Mouse (Mus musculus) lung, embryonic 15.5 days (tissue): Measurements from ENCODE around the gene Wwc2. TPM values are rescaled to one million over a fixed set of nuclear protein-coding genes. Genes with fewer than 3 reads are reported as not detected.

Experiments used
- ATAC-seq: fragments of 200-750 bp; cut with Nextera tagmentation; 2 replicates; pipeline ENCODE4 v1.8.0; 2017; ENCODE audit warnings: moderate number of reproducible peaks, borderline replicate concordance; ENCODE audit not compliant: low FRiP score, low TSS enrichment; ENCODE audit errors: extremely low read depth
- H3K27ac ChIP-seq: fragments of 300-500 bp; sonication (generic); 2 replicates; pipeline ENCODE4 v1.5.1; 2015; ENCODE audit warnings: moderate library complexity, mild to moderate bottlenecking, inconsistent platforms
- H3K27me3 ChIP-seq: fragments of 300-500 bp; sonication (generic); 2 replicates; pipeline ENCODE4 v1.6.1; 2015; ENCODE audit warnings: inconsistent platforms
- H3K36me3 ChIP-seq: fragments of 300-500 bp; sonication (generic); 2 replicates; pipeline ENCODE4 v1.6.1; 2015; ENCODE audit warnings: inconsistent platforms
- H3K4me1 ChIP-seq: fragments of 300-500 bp; sonication (generic); 2 replicates; pipeline ENCODE4 v1.6.1; 2015; ENCODE audit warnings: inconsistent platforms
- H3K4me2 ChIP-seq: fragments of 300-500 bp; sonication (generic); 2 replicates; pipeline ENCODE4 v1.6.1; 2015; ENCODE audit warnings: inconsistent platforms, mild to moderate bottlenecking, moderate library complexity
- H3K4me3 ChIP-seq: fragments of 300-500 bp; sonication (generic); 2 replicates; pipeline ENCODE4 v1.5.1; 2015; ENCODE audit warnings: mild to moderate bottlenecking, inconsistent platforms
- H3K9ac ChIP-seq: fragments of 300-500 bp; sonication (generic); 2 replicates; pipeline ENCODE4 v1.6.1; 2015; ENCODE audit warnings: inconsistent platforms
- H3K9me3 ChIP-seq: fragments of 300-500 bp; sonication (generic); 2 replicates; pipeline ENCODE4 v1.6.1; 2016; ENCODE audit warnings: inconsistent platforms
- WGBS: fragments of 180-500 bp; shearing (Covaris S2); methylation state at CpG from one replicate; pipeline ENCODE4 v1.1.7; 2015; 5-methylcytosine and 5-hydroxymethylcytosine counted together
- polyA plus RNA-seq: library from polyadenylated mRNA; unstranded; fragments of >200 nt; fragmentation: Nextera tagmentation; extraction: Ambion mirVana; gene quantifications from 2 replicates; pipeline ENCODE4 v1.2.1, GENCODE M21; 2015

Wwc2 gene
- 13.0 and 13.9 TPM in 2 replicates for polyA plus RNA-seq

DNA sequence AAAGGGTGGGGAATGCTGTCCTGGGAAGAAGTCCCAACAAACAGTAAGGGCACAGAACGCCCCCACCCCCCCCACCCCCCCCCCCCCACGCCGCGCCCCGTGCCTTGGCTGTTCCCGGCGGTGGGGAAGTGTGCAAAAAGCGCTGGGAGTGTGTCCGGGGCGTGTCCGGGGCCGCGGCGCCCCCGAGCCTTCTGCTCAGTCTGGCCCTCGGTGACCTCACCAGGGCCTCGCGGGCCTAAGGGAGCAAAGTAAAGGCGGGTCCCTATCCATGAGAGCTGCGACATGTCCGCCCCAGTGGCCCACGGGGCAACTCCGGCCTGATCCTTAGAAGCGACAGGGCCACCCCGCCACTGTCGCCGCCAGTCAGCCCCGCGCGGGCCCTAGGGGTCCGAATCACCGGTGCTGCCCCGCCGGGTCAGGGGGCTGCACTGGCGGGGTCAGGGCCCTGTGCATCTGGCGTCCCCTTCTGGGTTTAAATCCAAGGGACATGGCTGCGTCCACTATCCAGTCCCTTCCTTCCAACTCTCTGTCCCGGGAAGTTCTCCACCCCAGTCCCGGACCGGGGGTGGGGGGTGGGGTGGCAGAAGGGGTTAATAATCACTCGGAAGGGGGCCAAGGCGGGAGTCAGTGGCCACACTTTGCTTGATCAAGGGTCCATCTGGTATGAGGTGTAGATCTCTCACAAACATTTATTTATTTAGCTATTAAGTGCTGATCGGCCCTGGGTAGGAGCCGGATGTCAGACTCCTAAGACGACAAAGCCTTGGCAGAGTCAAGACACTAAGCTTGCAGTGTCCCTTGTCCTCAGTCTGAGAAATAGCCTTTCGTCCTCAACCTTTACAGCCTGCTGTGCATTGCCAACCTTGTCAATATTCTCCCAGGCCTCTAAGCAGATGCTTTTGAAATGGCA, at the start of gene Wwc2:
TSS of gene Wwc2 (minus strand) at position 14 of the 910 bp plus-strand sequence.
- H3K9me3 ChIP-seq = no peaks in the 10 kb centered on the region
- H3K4me2 ChIP-seq = peak within 1 kb of the TSS; percentile 85
- peak within 1 kb of the TSS; percentile 97 for H3K9ac ChIP-seq
- peak within 1 kb of the TSS; percentile 99 for H3K27ac ChIP-seq
- no peaks in the 10 kb centered on the region for H3K27me3 ChIP-seq
- under 1% methylated on average over 40 of the region's 46 CpGs for WGBS
- peaks cover 55% of the 10 kb centered on the region for H3K4me1 ChIP-seq
- ATAC-seq = peak; percentile 69
- H3K36me3 ChIP-seq = no peaks in the 10 kb centered on the region
- peak within 1 kb of the TSS; percentile 79 for H3K4me3 ChIP-seq

DNA sequence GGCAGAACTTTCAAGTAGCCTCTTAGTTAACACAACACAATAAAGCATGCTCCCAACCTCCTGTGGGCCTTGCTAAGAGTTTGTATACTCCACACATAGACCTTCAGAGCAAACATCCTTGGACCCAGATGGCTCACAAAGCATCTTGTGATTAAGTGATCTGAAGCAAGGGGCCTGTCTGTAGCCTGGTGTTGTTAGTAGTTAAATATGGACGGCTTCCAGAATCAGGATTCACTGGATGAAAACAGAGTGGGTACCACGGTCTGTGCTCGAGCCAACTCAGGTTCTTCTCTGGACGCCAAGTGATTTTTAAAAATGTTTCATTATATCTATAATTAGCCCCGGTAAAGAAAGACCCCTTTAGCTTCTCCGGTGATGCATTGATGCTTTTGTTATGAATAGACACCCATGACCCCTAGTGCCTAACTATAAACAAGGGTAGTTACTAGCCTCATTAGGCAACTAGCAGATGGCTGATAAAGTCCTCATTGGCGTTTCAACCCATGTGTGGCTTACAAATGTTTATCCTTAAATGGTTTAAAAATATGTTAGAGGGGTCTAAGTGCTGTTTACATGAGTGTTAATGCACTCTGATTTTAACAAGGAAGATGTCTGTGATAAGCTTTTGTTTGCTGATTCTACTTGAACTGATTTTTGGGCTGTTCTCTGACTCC, 47.7 kb upstream of the Wwc2 start:
- no peak overlapping the region for H3K27ac ChIP-seq
- H3K36me3 ChIP-seq = no peaks in the 10 kb centered on the region
- no peaks in the 10 kb centered on the region for H3K27me3 ChIP-seq
- no peaks in the 10 kb centered on the region for H3K9me3 ChIP-seq
- ATAC-seq = no peak
- 37% methylated on average over 7 of the region's 7 CpGs for WGBS
- no peak overlapping the region for H3K4me2 ChIP-seq
- H3K4me1 ChIP-seq = no peaks in the 10 kb centered on the region
- H3K9ac ChIP-seq = no peak overlapping the region
- no peak overlapping the region for H3K4me3 ChIP-seq

DNA sequence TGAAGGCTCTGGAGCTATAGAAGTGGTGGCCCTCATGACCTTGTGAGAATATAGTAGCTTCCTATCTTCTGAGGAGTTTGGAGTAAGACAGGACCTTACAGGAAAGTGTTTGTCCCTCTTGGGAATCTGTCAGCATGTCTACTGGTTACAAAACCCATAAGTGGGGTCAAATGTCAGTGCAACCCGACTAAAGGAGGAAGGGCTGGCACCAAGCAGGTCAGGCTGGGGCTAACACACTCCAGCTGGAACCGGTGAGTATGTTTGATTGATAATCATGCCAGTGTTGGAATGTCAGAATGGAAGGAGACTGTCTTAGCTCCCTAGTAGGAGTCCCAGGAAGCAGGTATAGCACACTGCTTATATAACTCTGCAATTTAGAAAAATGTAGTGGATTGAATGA, 41.3 kb upstream of the Wwc2 start:
- no peak overlapping the region for H3K9ac ChIP-seq
- no peaks in the 10 kb centered on the region for H3K4me1 ChIP-seq
- no peaks in the 10 kb centered on the region for H3K27me3 ChIP-seq
- H3K4me2 ChIP-seq = no peak overlapping the region
- H3K9me3 ChIP-seq = no peaks in the 10 kb centered on the region
- no peak overlapping the region for H3K4me3 ChIP-seq
- H3K27ac ChIP-seq = no peak overlapping the region
- 7% methylated on average over 2 of the region's 2 CpGs for WGBS
- H3K36me3 ChIP-seq = no peaks in the 10 kb centered on the region
- ATAC-seq = no peak

DNA sequence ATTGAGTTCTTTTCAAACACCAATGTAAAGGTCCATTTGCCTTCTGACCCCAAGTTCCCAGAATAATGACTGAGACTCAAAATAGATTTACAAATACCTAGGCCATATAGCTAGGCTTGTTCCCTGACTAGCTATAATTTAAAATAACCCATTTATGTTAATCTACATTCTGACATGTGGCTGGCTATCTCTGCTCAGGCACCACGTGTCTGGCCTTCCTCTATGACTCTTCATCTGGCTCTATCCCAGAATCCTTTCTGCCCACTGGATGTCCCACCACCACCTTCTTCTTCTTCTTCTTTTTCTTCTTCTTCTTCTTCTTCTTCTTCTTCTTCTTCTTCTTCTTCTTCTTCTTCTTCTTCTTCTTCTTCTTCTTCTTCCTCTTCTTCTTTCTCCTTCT, 39.9 kb upstream of the Wwc2 start:
- H3K36me3 ChIP-seq = no peaks in the 10 kb centered on the region
- H3K27me3 ChIP-seq = no peaks in the 10 kb centered on the region
- no peak overlapping the region for H3K4me3 ChIP-seq
- H3K27ac ChIP-seq = no peak overlapping the region
- H3K9ac ChIP-seq = no peak overlapping the region
- no peak for ATAC-seq
- H3K9me3 ChIP-seq = no peaks in the 10 kb centered on the region
- H3K4me1 ChIP-seq = no peaks in the 10 kb centered on the region
- 69% methylated on average over 1 of the region's 1 CpGs for WGBS
- H3K4me2 ChIP-seq = no peak overlapping the region

DNA sequence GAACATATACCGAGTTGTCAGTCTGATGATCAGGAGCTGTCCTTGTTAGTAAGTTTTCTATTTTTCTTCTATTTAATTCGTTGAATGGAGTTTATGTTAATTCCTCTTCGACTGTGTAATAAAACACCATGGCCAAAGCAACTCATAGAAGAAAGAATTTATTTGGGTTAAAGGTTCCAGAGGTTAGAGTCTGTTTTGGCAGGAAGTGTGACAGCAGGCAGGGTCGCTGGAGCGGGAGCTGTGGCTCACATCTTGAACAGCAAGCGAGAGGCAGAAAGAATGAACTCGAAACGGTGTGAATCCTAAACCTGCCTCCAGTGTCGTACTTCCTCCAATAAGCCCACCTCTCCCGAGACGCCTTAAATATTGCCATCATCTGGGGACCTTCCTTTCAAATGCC, 36.1 kb upstream of the Wwc2 start:
- Histone ChIP-seq H3K4me3 (no peak overlapping the region), H3K4me1 (no peaks in the 10 kb centered on the region), H3K27ac (no peak overlapping the region), H3K9ac (no peak overlapping the region), H3K36me3 (no peaks in the 10 kb centered on the region), H3K9me3 (no peaks in the 10 kb centered on the region), H3K4me2 (no peak overlapping the region), H3K27me3 (no peaks in the 10 kb centered on the region)
- WGBS = 61% methylated on average over 11 of the region's 11 CpGs
- ATAC-seq = no peak

DNA sequence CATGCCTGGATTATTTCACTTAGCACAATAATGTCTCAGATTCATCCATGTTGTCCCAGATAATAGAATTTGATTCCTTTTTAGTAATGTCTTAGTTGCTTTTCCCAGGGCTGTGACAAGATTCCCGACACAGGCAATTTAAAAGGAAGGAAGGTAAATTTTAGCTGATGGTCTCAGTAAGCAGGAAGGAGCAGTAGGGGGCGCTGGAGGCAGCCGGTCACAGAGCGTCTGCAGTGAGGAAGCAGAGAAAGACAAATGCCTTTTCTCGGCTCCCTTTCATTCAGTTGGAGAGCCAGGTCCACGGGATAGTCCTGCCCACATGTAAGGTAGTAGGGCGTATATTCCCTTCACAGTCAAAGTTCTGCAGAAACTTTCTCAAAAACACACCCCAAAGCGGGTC, 32.5 kb upstream of the Wwc2 start:
- Histone ChIP-seq H3K27me3 (no peaks in the 10 kb centered on the region), H3K9me3 (no peaks in the 10 kb centered on the region), H3K4me1 (no peaks in the 10 kb centered on the region), H3K36me3 (no peaks in the 10 kb centered on the region), H3K4me3 (no peak overlapping the region), H3K27ac (no peak overlapping the region), H3K4me2 (no peak overlapping the region), H3K9ac (no peak overlapping the region)
- WGBS = 68% methylated on average over 8 of the region's 8 CpGs
- ATAC-seq = no peak

DNA sequence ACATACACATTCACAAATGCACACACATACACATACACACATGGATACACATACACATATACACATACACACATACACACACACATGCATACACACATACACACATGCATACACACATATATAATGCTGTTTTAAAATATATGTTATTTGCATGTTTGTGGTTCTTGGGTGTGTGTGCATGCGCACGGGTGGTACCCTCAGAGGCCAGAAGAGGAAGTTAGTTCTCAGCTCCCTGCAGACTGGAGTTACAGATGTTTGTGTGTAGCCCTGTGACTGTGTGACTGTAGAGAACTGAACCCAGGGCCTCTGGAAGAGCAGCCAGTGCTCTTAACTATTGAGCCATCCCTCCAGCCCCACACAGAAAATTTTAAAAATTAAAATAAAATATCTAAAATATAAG, 29.0 kb upstream of the Wwc2 start:
- no peaks in the 10 kb centered on the region for H3K9me3 ChIP-seq
- WGBS = 80% methylated on average over 2 of the region's 2 CpGs

DNA sequence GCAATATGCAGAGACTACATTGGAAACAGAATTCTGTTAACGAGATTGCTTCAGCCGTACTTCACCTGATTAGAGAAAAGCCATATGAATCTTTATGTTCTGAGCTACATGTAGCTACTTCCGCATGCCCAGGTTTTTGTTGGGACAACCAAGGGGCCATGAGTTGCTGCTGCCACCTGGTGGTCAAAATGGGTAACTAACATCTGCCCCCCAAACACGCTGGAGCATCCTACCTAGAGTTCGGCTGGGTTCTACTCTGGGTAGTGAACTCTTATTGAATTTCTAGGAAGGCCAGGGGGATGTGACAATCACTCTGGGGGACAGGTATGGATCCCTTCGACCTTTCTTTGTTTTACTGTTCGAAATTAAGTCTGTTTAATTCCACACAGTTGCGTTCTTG, 25.8 kb upstream of the Wwc2 start:
- no peak overlapping the region for H3K27ac ChIP-seq
- ATAC-seq = no peak
- H3K9me3 ChIP-seq = no peaks in the 10 kb centered on the region
- H3K4me1 ChIP-seq = no peaks in the 10 kb centered on the region
- H3K27me3 ChIP-seq = no peaks in the 10 kb centered on the region
- H3K4me2 ChIP-seq = no peak overlapping the region
- no peak overlapping the region for H3K4me3 ChIP-seq
- H3K9ac ChIP-seq = no peak overlapping the region
- 18% methylated on average over 8 of the region's 8 CpGs for WGBS
- H3K36me3 ChIP-seq = no peaks in the 10 kb centered on the region

More for the DNA sequence above, 29.0 kb upstream of the Wwc2 start:
- H3K36me3 ChIP-seq = no peaks in the 10 kb centered on the region
- no peak overlapping the region for H3K4me2 ChIP-seq
- H3K4me3 ChIP-seq = no peak overlapping the region
- H3K4me1 ChIP-seq = no peaks in the 10 kb centered on the region
- no peak overlapping the region for H3K27ac ChIP-seq
- ATAC-seq = no peak
- no peaks in the 10 kb centered on the region for H3K27me3 ChIP-seq
- no peak overlapping the region for H3K9ac ChIP-seq

DNA sequence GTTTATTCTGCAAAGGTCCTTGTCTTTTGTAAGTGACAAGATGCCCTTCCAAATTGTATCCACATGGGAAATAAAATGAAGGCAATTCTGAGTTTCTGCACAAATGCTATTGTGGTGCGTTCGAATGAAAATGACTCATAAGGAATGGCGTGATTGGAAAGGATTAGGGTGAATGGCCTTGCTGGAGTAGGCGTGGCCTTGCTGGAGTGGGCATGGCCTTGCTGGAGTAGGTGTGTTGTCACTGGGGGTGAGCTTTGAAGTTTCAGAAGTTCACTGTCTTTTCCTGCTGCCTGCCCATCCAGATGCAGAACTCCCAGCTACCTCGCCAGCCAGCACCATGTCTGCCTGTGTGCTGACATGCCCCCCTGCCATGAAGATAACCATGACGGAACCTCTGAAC, 23.7 kb upstream of the Wwc2 start:
- Histone ChIP-seq H3K36me3 (no peaks in the 10 kb centered on the region), H3K4me3 (no peak overlapping the region), H3K9ac (no peak overlapping the region), H3K4me2 (no peak overlapping the region), H3K27me3 (no peaks in the 10 kb centered on the region), H3K4me1 (no peaks in the 10 kb centered on the region), H3K27ac (no peak overlapping the region), H3K9me3 (no peaks in the 10 kb centered on the region)
- WGBS = 94% methylated on average over 6 of the region's 6 CpGs
- no peak for ATAC-seq

DNA sequence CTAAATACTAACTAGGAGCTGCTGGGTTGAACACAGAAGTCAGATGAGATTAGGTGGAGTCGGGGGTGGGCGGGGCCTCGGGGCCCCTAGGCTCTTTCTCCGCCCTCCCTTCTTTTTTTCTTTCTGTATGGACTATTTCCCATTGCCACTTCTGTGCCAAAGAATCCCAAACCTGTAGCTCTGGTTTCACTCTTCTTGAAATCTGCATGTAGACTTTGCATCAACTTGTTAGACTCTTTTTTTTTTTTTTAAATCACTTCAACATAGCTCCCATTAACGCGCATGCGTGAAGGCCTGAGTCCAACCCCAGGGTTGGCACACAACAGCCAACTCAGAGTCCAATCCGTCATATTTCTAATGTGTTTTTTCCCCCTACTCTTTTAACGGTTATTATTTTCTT, 22.6 kb upstream of the Wwc2 start:
- 80% methylated on average over 9 of the region's 9 CpGs for WGBS

DNA sequence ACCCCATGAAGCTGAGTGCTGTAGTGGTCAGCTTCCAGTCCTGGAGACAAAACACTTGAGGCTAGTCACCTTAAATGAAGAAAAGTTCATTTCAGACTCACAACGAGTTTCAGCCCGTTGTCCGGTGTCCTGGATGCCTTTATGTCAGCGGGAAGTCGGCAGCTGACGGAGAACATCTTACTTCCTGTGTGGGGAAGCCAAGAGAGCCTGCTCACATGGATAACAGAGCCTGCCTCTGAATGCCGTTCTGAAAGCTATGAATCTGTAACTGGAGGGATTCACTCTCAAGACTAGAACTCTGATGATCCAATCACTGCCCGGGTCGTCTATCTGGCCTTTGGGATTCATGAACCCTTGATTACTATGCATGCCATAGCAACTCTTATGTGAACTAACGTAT, 21.1 kb upstream of the Wwc2 start:
- no peak overlapping the region for H3K4me2 ChIP-seq
- ATAC-seq = no peak
- H3K27ac ChIP-seq = no peak overlapping the region
- no peaks in the 10 kb centered on the region for H3K27me3 ChIP-seq
- WGBS = 60% methylated on average over 10 of the region's 10 CpGs
- H3K4me3 ChIP-seq = no peak overlapping the region
- no peaks in the 10 kb centered on the region for H3K9me3 ChIP-seq
- no peaks in the 10 kb centered on the region for H3K4me1 ChIP-seq
- H3K36me3 ChIP-seq = no peaks in the 10 kb centered on the region
- H3K9ac ChIP-seq = no peak overlapping the region

More for the DNA sequence above, 22.6 kb upstream of the Wwc2 start:
- no peak overlapping the region for H3K27ac ChIP-seq
- no peaks in the 10 kb centered on the region for H3K9me3 ChIP-seq
- no peak for ATAC-seq
- no peak overlapping the region for H3K4me2 ChIP-seq
- H3K9ac ChIP-seq = no peak overlapping the region
- no peaks in the 10 kb centered on the region for H3K27me3 ChIP-seq
- no peak overlapping the region for H3K4me3 ChIP-seq
- H3K36me3 ChIP-seq = no peaks in the 10 kb centered on the region
- H3K4me1 ChIP-seq = no peaks in the 10 kb centered on the region

DNA sequence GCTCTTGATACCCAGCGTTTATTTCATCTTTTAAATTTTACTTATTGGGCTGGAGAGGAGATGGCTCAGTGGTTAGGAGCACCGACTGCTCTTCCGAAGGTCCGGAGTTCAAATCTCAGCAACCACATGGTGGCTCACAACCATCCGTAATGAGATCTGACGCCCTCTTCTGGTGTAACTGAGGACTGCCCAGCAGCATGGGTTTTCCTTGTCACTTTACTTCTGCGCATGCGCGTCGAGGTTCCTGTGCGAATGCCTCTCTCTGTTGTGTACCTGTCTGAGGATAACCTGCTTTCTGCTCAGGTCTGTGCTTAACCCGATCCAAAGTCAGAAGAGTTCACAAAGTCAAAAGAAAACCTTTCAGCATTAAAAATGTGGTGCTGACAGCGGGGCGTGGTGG, 20.3 kb upstream of the Wwc2 start:
- Histone ChIP-seq H3K4me1 (no peaks in the 10 kb centered on the region), H3K27me3 (no peaks in the 10 kb centered on the region), H3K4me2 (no peak overlapping the region), H3K9me3 (no peaks in the 10 kb centered on the region), H3K9ac (no peak overlapping the region), H3K4me3 (no peak overlapping the region), H3K36me3 (no peaks in the 10 kb centered on the region), H3K27ac (no peak overlapping the region)
- WGBS = 83% methylated on average over 14 of the region's 14 CpGs
- no peak for ATAC-seq
